Mouse (Mus musculus) hindbrain, embryonic 12.5 days (tissue): ENCODE data around the gene Chd3. TPM values are rescaled to one million over a fixed set of nuclear protein-coding genes. Genes with fewer than 3 reads are reported as not detected.

Experiments used
- ATAC-seq: fragments of 200-750 bp; cut with Nextera tagmentation; 2 replicates; pipeline ENCODE4 v1.8.0; 2017; ENCODE audit warnings: moderate TSS enrichment; ENCODE audit not compliant: low FRiP score
- H3K27ac ChIP-seq: fragments of 300-500 bp; sonication (generic); 2 replicates; pipeline ENCODE4 v1.5.1; 2016; ENCODE audit warnings: mild to moderate bottlenecking
- H3K27me3 ChIP-seq: fragments of 300-500 bp; sonication (generic); 2 replicates; pipeline ENCODE4 v1.6.1; 2016; ENCODE audit warnings: mild to moderate bottlenecking
- H3K36me3 ChIP-seq: fragments of 300-500 bp; sonication (generic); 2 replicates; pipeline ENCODE4 v1.6.1; 2016; ENCODE audit warnings: mild to moderate bottlenecking
- H3K4me1 ChIP-seq: fragments of 300-500 bp; sonication (generic); 2 replicates; pipeline ENCODE4 v1.6.1; 2016
- H3K4me2 ChIP-seq: fragments of 300-500 bp; sonication (generic); replicated peaks from 2 replicates; pipeline ENCODE4 v1.6.1; 2016; ENCODE audit warnings: mild to moderate bottlenecking
- H3K4me3 ChIP-seq: fragments of 300-500 bp; sonication (generic); 2 replicates; pipeline ENCODE4 v1.5.1; 2016; ENCODE audit warnings: mild to moderate bottlenecking
- H3K9ac ChIP-seq: fragments of 300-500 bp; sonication (generic); 2 replicates; pipeline ENCODE4 v1.6.1; 2016; ENCODE audit warnings: mild to moderate bottlenecking, moderate library complexity
- H3K9me3 ChIP-seq: fragments of 300-500 bp; sonication (generic); replicated peaks from 2 replicates; pipeline ENCODE4 v1.6.1; 2016; ENCODE audit warnings: mild to moderate bottlenecking
- WGBS: fragments of 180-500 bp; shearing (Covaris S2); methylation state at CpG from one replicate; pipeline ENCODE4 v1.1.7; 2016; 5-methylcytosine and 5-hydroxymethylcytosine counted together
- polyA plus RNA-seq: library from polyadenylated mRNA; unstranded; fragments of >200 nt; fragmentation: Nextera tagmentation; extraction: Ambion mirVana; gene quantifications from 2 replicates; pipeline ENCODE4 v1.2.1, GENCODE M21; 2016

Chd3 gene
- polyA plus RNA-seq, 1 experiment from 2014 or later: 93.4 TPM

GRCm38 (mm10) chr11:69404595-69405396, 35.6 kb upstream of the Chd3 start:
- WGBS: 94% methylated on average over 21 of the region's 24 CpGs
- H3K27ac ChIP-seq: no peak overlapping the region
- H3K9me3 ChIP-seq: no peaks in the 10 kb centered on the region
- H3K4me3 ChIP-seq: no peak overlapping the region
- H3K9ac ChIP-seq: no peak overlapping the region
- H3K4me2 ChIP-seq: no peak overlapping the region
- peaks cover 82% of the 10 kb centered on the region for H3K36me3 ChIP-seq
- no peak for ATAC-seq
- peaks cover 26% of the 10 kb centered on the region for H3K4me1 ChIP-seq
- peaks cover 13% of the 10 kb centered on the region for H3K27me3 ChIP-seq

DNA sequence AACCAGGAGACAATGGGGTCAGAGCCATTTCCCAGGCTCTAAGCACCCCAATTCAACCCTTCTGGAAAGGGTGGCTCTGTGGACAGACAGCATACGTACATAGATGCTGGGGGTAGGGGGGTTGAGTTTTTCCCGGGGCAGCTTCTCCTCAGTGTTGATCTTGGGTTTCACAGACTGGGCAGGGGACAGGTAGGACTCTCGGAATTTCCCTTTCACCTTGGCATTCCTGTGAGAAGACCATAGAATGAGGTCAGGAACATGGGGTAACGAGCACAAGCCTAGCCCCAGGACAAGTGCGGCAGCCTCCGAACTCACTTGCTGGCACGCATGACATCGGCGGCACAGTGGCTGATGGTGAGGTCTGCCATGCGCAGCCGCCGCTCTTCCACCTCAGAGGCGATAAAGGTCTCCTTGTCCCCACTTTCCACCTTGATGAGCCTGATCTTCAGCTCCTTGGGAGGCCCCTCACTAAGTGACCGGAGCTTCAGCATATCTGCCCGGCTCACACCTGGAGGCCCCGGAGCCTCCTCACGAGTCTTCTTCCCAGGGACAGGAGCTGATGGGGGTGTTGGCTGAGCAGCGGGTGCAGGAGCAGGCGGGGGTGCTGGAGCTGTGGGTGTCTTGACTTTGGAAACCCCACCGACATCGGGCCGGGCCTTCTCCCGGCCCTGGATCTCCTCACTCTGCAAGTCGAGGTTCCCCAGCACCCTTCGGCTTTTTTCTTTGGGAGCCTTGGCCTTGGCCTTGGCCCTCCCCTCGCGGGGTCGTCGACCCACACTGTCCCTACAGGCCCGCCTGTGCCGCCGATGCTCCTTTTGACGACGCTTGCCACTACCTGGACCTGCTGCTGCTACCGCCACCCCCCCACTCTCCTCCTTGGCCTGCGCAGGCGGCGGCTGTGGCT, 34.7 kb upstream of the Chd3 start:
- Histone ChIP-seq H3K9ac (no peak overlapping the region), H3K27ac (no peak overlapping the region), H3K36me3 (peaks cover 87% of the 10 kb centered on the region), H3K9me3 (no peaks in the 10 kb centered on the region), H3K27me3 (peaks cover 15% of the 10 kb centered on the region), H3K4me2 (no peak overlapping the region), H3K4me1 (peaks cover 25% of the 10 kb centered on the region), H3K4me3 (no peak overlapping the region)
- WGBS: 94% methylated on average over 34 of the region's 38 CpGs
- no peak for ATAC-seq

GRCm38 (mm10) chr11:69401987-69402386, 32.8 kb upstream of the Chd3 start:
- H3K36me3 ChIP-seq: peaks cover 78% of the 10 kb centered on the region
- peaks cover 25% of the 10 kb centered on the region for H3K4me1 ChIP-seq
- H3K9ac ChIP-seq: no peak overlapping the region; the same call in 1 of the 2 replicates
- no peak overlapping the region for H3K4me3 ChIP-seq
- H3K9me3 ChIP-seq: no peaks in the 10 kb centered on the region
- WGBS: 86% methylated on average over 12 of the region's 12 CpGs
- H3K27ac ChIP-seq: no peak overlapping the region
- no peak overlapping the region for H3K4me2 ChIP-seq
- peaks cover 26% of the 10 kb centered on the region for H3K27me3 ChIP-seq
- no peak for ATAC-seq

DNA sequence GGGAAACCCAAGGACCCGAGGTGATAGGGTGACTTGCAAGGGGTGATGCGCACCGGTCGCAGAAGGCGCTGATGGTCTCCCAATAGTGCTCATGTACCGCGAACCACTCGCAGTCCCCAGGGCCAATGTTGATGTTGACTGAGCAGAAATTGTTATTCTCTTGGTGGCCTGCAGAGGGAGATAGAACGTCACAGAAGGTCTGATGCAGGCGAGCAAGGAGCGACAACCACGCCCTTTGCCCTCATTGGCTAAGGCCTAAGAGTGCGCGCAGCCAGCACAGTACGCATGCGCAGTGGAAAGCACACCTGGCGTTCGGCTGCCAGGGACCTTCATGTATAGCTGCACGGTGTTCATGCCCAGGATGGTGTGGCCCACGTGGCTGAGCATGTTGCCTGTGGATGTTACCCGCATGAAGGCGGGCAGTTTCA, 32.0 kb upstream of the Chd3 start:
- peaks cover 26% of the 10 kb centered on the region for H3K27me3 ChIP-seq
- no peak overlapping the region; the same call in 1 of the 2 replicates for H3K4me2 ChIP-seq
- H3K27ac ChIP-seq: no peak overlapping the region
- H3K9me3 ChIP-seq: no peaks in the 10 kb centered on the region
- H3K36me3 ChIP-seq: peaks cover 70% of the 10 kb centered on the region
- H3K4me3 ChIP-seq: no peak overlapping the region
- 19% methylated on average over 22 of the region's 22 CpGs for WGBS
- peaks cover 32% of the 10 kb centered on the region for H3K4me1 ChIP-seq
- ATAC-seq: peak; percentile 49
- H3K9ac ChIP-seq: peak overlapping the region; percentile 27; the same call in 1 of the 2 replicates

DNA sequence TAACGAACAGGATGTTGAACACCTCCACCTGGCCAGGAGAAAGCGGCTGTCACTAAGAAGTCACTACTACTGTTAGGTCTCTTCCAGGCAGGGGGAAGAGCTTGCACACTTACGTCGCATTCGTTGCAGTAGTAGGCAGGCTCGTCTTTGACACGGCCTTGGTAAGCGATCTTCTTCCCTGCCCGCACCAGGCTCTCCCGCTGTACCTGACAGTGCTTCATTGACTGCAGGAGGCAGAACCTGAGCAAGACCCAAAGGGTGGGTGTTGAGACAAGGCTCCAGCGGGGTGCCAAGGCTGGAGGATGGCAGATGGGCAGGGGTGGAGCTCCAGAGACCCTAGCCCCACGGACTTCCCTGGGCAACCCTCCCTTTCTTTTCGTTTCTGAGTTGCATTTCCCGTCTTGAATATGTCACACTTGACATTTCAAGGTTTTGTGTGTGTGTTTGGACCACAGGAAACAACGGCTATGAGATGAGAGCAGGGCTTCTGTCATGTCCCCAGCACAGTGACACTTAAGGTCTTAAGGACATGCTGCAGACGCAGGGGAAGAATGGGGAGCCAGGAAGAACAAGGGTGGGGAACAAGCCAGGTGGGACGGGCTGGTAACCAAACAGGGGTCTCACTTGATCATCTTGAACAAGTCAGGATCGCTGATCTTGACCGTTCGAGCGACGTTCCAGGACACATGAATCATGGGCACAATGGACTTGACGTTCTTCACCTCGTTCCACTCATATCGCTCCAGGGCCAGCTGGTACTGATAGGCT, 31.1 kb upstream of the Chd3 start:
- H3K9ac ChIP-seq: peak overlapping the region; percentile 38; the same call in 1 of the 2 replicates
- H3K4me2 ChIP-seq: 0 out of 2 replicates have a peak overlapping the region, but pooled peaks have one; percentile 15
- H3K27ac ChIP-seq: no peak overlapping the region
- H3K4me1 ChIP-seq: peaks cover 33% of the 10 kb centered on the region
- no peak overlapping the region for H3K4me3 ChIP-seq
- no peak for ATAC-seq
- H3K9me3 ChIP-seq: no peaks in the 10 kb centered on the region
- WGBS: 73% methylated on average over 25 of the region's 25 CpGs
- H3K36me3 ChIP-seq: peaks cover 61% of the 10 kb centered on the region
- peaks cover 26% of the 10 kb centered on the region for H3K27me3 ChIP-seq

GRCm38 (mm10) chr11:69399201-69400082, 30.2 kb upstream of the Chd3 start:
- no peak overlapping the region for H3K27ac ChIP-seq
- H3K9me3 ChIP-seq: no peaks in the 10 kb centered on the region
- H3K9ac ChIP-seq: peak overlapping the region; percentile 38
- 0 out of 2 replicates have a peak overlapping the region, but pooled peaks have one; percentile 15 for H3K4me2 ChIP-seq
- peaks cover 34% of the 10 kb centered on the region for H3K4me1 ChIP-seq
- no peak overlapping the region for H3K4me3 ChIP-seq
- no peak for ATAC-seq
- WGBS: 16% methylated on average over 66 of the region's 66 CpGs
- peaks cover 53% of the 10 kb centered on the region for H3K36me3 ChIP-seq
- H3K27me3 ChIP-seq: peaks cover 26% of the 10 kb centered on the region

DNA sequence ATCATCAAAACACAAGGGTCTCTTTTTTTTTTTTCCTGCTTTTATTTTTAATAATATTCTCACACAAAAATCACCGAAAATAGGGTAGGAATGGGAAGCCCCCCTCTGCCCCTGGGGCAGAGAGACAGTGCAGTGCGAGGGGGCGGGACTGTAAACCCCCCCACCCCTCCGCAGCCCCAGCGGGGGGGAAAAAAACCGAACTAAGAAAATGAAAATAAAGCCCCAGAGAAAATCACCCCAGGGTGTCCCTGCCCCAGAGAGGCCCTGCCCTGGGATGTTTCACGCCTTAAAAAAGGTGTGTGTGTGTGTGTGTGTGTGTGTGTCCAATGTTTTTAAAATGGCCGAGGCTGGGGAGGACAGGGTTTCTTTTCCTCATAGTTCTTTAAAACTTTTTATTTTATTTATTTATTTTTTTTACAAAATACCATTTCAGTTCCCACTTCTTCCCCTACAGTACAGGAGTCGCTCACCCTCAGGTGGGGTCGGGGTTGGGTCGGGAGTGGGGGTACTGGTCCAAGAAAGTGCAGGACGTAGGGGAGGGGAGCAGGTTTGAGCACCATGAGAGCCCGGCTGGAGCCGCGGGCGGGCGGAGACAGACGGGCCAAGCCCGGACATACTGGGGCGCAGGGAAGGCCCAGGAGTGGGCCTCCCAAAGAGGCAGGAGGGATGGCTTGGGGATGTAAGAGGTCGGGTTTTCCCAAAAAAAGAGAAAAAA, 29.4 kb upstream of the Chd3 start:
- WGBS: 16% methylated on average over 21 of the region's 21 CpGs
- Histone ChIP-seq H3K36me3 (peaks cover 45% of the 10 kb centered on the region), H3K4me2 (peak overlapping the region; percentile 62), H3K4me1 (peaks cover 37% of the 10 kb centered on the region), H3K4me3 (peak overlapping the region; percentile 6; the same call in 1 of the 2 replicates), H3K9ac (peak overlapping the region; percentile 47; the same call in 1 of the 2 replicates), H3K27me3 (peaks cover 26% of the 10 kb centered on the region), H3K9me3 (no peaks in the 10 kb centered on the region), H3K27ac (no peak overlapping the region)
- no peak for ATAC-seq

- Histone ChIP-seq H3K27ac (peak within 1 kb of the TSS; percentile 24; the same call in 1 of the 2 replicates), H3K4me1 (peaks cover 37% of the 10 kb centered on the region), H3K36me3 (peaks cover 39% of the 10 kb centered on the region), H3K9ac (peak within 1 kb of the TSS; percentile 47), H3K27me3 (peaks cover 26% of the 10 kb centered on the region), H3K4me2 (peak within 1 kb of the TSS; percentile 62), H3K4me3 (peak within 1 kb of the TSS; percentile 6), H3K9me3 (no peaks in the 10 kb centered on the region)
- WGBS: 4% methylated on average over 16 of the region's 16 CpGs
- ATAC-seq: no peak
Measured at GRCm38 (mm10) chr11:69398059-69398458, 28.9 kb upstream of the Chd3 start, which contains the start of gene Tmem88. Gene Tmem88 (minus strand): TSS chr11:69398234.

DNA sequence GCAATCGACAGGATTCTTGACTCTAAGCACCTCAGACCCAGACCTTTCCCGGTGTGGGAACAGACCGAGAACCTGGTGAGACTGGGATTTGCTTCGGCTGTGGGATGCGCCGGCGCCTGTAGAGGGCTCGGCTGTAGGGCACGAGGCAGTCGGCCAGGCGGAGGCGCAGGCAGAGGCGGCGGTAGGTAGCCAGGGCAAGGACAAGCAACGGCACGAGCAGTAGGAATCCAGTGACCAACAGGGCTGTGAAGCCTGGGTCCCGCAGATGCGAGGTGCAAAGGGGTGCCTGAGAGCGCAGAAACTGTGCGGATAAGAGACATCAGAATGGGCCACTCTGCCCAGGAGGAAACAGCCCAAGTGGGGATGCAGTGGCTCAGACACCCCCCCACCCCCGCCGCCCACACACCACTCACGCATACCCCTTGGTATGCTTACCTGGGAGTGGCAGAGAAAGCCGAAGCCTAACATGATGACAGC, 28.4 kb upstream of the Chd3 start:
- Histone ChIP-seq H3K36me3 (peaks cover 34% of the 10 kb centered on the region), H3K9ac (peak overlapping the region; percentile 47; the same call in 1 of the 2 replicates), H3K4me2 (peak overlapping the region; percentile 62), H3K4me3 (peak overlapping the region; percentile 6), H3K27ac (peak overlapping the region; percentile 24; the same call in 1 of the 2 replicates), H3K9me3 (no peaks in the 10 kb centered on the region), H3K4me1 (peaks cover 37% of the 10 kb centered on the region), H3K27me3 (peaks cover 26% of the 10 kb centered on the region)
- ATAC-seq: no peak
- 10% methylated on average over 24 of the region's 24 CpGs for WGBS

DNA sequence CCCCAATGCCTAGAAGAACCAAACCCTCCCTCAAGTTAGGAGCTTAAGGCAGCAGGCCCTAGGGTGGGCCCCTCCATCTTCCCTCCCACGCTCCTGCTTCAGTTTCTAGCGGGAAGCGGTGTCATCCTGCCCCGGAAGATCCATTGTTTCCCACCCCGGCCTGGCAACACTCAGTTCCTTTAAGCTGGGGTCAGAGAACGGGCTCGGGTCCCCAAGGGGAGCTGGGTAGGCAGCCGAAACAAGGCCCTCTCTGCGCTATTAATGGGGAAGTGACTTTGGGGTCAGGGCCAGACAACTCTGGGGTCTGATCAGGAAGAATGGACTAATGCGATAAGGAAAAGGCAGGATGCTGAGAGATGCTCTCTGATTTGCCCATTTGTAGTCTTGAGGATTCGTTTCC, 27.6 kb upstream of the Chd3 start:
- peak overlapping the region; percentile 73; the same call in 1 of the 2 replicates for H3K9ac ChIP-seq
- peaks cover 26% of the 10 kb centered on the region for H3K27me3 ChIP-seq
- ATAC-seq: no peak
- H3K4me3 ChIP-seq: peak overlapping the region; percentile 65
- 28% methylated on average over 11 of the region's 11 CpGs for WGBS
- H3K4me2 ChIP-seq: peak overlapping the region; percentile 62
- H3K36me3 ChIP-seq: peaks cover 32% of the 10 kb centered on the region
- no peaks in the 10 kb centered on the region for H3K9me3 ChIP-seq
- H3K4me1 ChIP-seq: peaks cover 37% of the 10 kb centered on the region
- 0 out of 2 replicates have a peak overlapping the region, but pooled peaks have one; percentile 12 for H3K27ac ChIP-seq
